Mouse (Mus musculus) stomach, postnatal 0 days (tissue): ENCODE data around the gene Zfp146. TPM values are rescaled to one million over a fixed set of nuclear protein-coding genes. Genes with fewer than 3 reads are reported as not detected.
"Not testable (repeated sequence)": the region's sequence is repeated elsewhere in the genome, so short reads cannot be mapped to it uniquely, and the experiment has no call there.

Source experiments
- ATAC-seq: fragments of 200-750 bp; cut with Nextera tagmentation; 2 replicates; pipeline ENCODE4 v1.8.0; 2017; ENCODE audit not compliant: low FRiP score, low TSS enrichment
- DNase-seq: peaks from one replicate; pipeline ENCODE4 v3.0.0-alpha.2; 2016; ENCODE audit warnings: low spot score
- H3K27ac ChIP-seq: fragments of 300-500 bp; sonication (generic); replicated peaks from 2 replicates; pipeline ENCODE4 v1.5.1; 2014; ENCODE audit warnings: mild to moderate bottlenecking, control low read depth
- H3K27me3 ChIP-seq: fragments of 300-500 bp; sonication (generic); 2 replicates; pipeline ENCODE4 v1.6.1; 2014; ENCODE audit warnings: low read length; ENCODE audit not compliant: control insufficient read depth, insufficient read depth
- H3K36me3 ChIP-seq: fragments of 300-500 bp; sonication (generic); 2 replicates; pipeline ENCODE4 v1.6.1; 2014; ENCODE audit warnings: low read length, mixed read lengths; ENCODE audit not compliant: control insufficient read depth, insufficient read depth
- H3K4me1 ChIP-seq: fragments of 300-500 bp; sonication (generic); replicated peaks from 2 replicates; pipeline ENCODE4 v1.6.1; 2014; ENCODE audit warnings: antibody characterized with exemption; ENCODE audit not compliant: control insufficient read depth, insufficient read depth
- H3K4me2 ChIP-seq: fragments of 300-500 bp; sonication (generic); replicated peaks from 2 replicates; pipeline ENCODE4 v1.6.1; 2014; ENCODE audit warnings: low read depth, mild to moderate bottlenecking, control low read depth, moderate library complexity
- H3K4me3 ChIP-seq: fragments of 300-500 bp; sonication (generic); 2 replicates; pipeline ENCODE4 v1.5.1; 2014; ENCODE audit warnings: low read depth, low read length, control low read depth
- H3K9ac ChIP-seq: fragments of 300-500 bp; sonication (generic); 2 replicates; pipeline ENCODE4 v1.6.1; 2014; ENCODE audit warnings: mild to moderate bottlenecking, low read length, control low read depth, mixed read lengths
- H3K9me3 ChIP-seq: fragments of 300-500 bp; sonication (generic); 2 replicates; pipeline ENCODE4 v1.6.1; 2016; ENCODE audit warnings: low read length; ENCODE audit not compliant: control insufficient read depth
- CTCF ChIP-seq: IDR thresholded peaks from 2 replicates; pipeline ENCODE4 v1.5.1; 2016; ENCODE audit warnings: antibody characterized with exemption, low read depth, mild to moderate bottlenecking, moderate library complexity
- EP300 ChIP-seq: optimal IDR thresholded peaks from 2 replicates; pipeline ENCODE3; 2016; ENCODE audit warnings: antibody characterized with exemption
- WGBS: fragments of 180-500 bp; shearing (Covaris S2); extraction: QIAGEN DNeasy Blood & Tissue Kit; methylation state at CpG from one replicate; pipeline ENCODE4 v1.1.7; 2014; 5-methylcytosine and 5-hydroxymethylcytosine counted together
- polyA plus RNA-seq: library from polyadenylated mRNA; unstranded; fragments of >200 nt; fragmentation: Nextera tagmentation; extraction: Ambion mirVana; gene quantifications from 2 replicates; pipeline ENCODE4 v1.2.1, GENCODE M21; 2015

Gene Zfp146
- polyA plus RNA-seq, 1 experiment from 2014 or later: 5.4 TPM

- Histone ChIP-seq H3K36me3 (peaks cover 13% of the 10 kb centered on the region; the same call in 1 of the 2 replicates), H3K27ac (no peak overlapping the region), H3K9ac (no peak overlapping the region), H3K27me3 (no peaks in the 10 kb centered on the region), H3K4me2 (no peak overlapping the region), H3K4me3 (no peak overlapping the region), H3K4me1 (no peaks in the 10 kb centered on the region), H3K9me3 (no peaks in the 10 kb centered on the region)
- no peak for TF ChIP-seq CTCF
- TF ChIP-seq EP300: no peak
- no peak for ATAC-seq
- WGBS: 91% methylated on average over 4 of the region's 4 CpGs
- DNase-seq: no peak
Measured at GRCm38 (mm10) chr7:30132396-30132795, 37.2 kb downstream of the Zfp146 start.

- Histone ChIP-seq H3K4me2 (no peak overlapping the region), H3K9ac (no peak overlapping the region), H3K4me3 (no peak overlapping the region), H3K27me3 (no peaks in the 10 kb centered on the region), H3K9me3 (no peaks in the 10 kb centered on the region), H3K36me3 (peaks cover 15% of the 10 kb centered on the region; the same call in 1 of the 2 replicates), H3K27ac (no peak overlapping the region), H3K4me1 (no peaks in the 10 kb centered on the region)
- 96% methylated on average over 8 of the region's 8 CpGs for WGBS
- no peak for TF ChIP-seq EP300
- no peak for TF ChIP-seq CTCF
- ATAC-seq (no peak), DNase-seq (no peak)
Measured at GRCm38 (mm10) chr7:30129900-30130299, 39.6 kb downstream of the Zfp146 start.

GRCm38 (mm10) chr7:30122188-30122530 lies 47.4 kb downstream of the Zfp146 start:
- Histone ChIP-seq H3K4me3 (peak overlapping the region; percentile 63), H3K4me1 (no peaks in the 10 kb centered on the region), H3K27ac (peak overlapping the region; percentile 61), H3K36me3 (no peaks in the 10 kb centered on the region), H3K9ac (peak overlapping the region; percentile 71), H3K4me2 (peak overlapping the region; percentile 64), H3K9me3 (no peaks in the 10 kb centered on the region), H3K27me3 (no peaks in the 10 kb centered on the region)
- ATAC-seq (peak; percentile 38; the same call in 1 of the 2 replicates), DNase-seq (no peak)
- 4% methylated on average over 15 of the region's 15 CpGs for WGBS
- no peak for TF ChIP-seq EP300
- TF ChIP-seq CTCF: no peak

DNA sequence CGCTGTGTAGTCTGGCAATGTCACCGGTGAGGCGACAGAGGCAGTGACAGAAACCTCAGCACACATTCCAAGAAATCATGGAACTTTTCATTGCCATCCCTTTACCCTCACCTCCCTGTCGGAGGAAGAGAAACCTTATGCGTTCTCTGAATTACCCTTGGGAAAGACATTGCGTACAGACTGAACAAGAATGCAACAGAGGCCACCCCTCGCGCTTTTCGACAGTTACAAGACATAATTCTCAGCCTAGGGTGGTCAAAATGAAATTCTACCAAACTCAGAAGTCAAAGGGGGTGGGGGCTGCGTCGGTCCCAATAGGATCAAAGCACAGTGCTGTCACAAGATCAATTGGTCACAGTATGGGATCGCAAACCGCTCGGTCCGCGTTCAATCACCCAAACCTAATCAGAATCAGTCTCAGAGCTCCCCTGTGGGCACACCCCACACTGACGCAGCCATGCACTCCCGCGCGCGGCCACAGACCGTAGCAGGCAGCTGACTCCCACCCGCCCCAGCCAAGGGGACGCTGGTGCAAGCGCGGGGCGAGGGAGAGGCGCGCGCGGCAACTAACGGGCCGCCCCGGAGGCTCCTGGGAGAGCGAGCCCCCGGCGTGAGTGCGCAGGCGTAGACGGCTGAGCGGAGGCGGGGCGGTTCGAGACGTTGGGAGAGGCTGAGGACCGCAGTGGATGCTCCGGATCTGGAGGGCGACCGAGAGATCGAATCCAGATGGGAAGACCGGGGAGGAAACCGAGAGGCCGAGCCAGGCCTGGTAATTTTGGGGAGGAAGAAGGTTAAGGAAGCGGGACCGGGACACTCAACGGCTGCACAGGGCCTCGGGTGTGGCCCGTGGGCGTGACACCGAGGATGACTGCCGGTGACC lies 48.0 kb downstream of the Zfp146 start, which contains the start of gene Zfp382:
Gene Zfp382, plus strand, starts transcription at position 635 of the 880 bp plus-strand sequence.
- Histone ChIP-seq H3K27me3 (no peaks in the 10 kb centered on the region), H3K36me3 (no peaks in the 10 kb centered on the region), H3K9ac (peak within 1 kb of the TSS; percentile 71), H3K4me1 (no peaks in the 10 kb centered on the region), H3K4me3 (peak within 1 kb of the TSS; percentile 63), H3K27ac (peak within 1 kb of the TSS; percentile 61), H3K4me2 (peak within 1 kb of the TSS; percentile 64), H3K9me3 (no peaks in the 10 kb centered on the region)
- TF ChIP-seq CTCF: peak; percentile 34
- TF ChIP-seq EP300: no peak
- ATAC-seq (peak; percentile 92), DNase-seq (peak; percentile 84)
- under 1% methylated on average over 61 of the region's 61 CpGs for WGBS

DNA sequence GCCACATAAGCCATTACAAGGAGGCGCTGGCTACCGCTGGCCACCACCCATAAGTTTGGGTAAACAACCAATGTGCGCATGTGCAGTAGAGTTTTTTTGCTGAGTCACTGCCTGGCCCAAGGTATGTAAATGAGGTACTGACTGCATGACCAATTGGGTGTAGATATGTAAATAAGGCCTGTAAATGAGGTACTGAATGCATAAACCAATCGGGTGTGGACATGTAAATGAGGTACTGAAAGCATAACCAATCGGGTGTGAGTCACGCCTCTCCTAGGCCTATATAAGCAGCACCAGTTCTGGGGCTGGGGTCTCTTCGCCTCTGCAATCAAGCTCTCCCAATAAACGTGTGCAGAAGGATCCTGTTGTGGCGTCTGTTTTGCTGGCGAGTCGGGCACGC lies 51.6 kb downstream of the Zfp146 start:
- not testable (repeated sequence) for ATAC-seq, H3K4me1 ChIP-seq, H3K36me3 ChIP-seq, H3K27me3 ChIP-seq, H3K4me2 ChIP-seq, DNase-seq, H3K9me3 ChIP-seq, H3K9ac ChIP-seq, H3K4me3 ChIP-seq, H3K27ac ChIP-seq
- 95% methylated on average over 12 of the region's 12 CpGs for WGBS

DNA sequence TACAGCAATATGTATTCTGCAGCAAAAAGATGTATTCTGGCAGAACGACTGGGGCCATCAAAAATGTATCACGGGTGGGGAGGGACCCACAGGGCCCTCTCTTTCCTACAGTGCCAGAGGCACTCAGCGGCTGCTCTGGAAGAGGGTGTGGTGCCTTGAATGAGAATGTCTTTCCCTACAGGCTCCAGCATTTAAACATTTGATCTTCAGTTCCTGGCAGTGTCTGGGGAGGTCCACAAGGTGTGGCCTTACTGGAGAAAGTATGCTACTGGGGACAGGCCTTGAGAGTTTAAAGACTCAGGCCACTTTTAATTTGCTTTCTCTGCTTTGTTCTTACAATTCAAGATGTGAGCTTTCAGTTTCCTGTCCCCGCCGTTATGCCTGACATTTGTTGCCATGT lies 53.5 kb downstream of the Zfp146 start:
- 0 out of 2 replicates have a peak, but pooled peaks cover 2% of the 10 kb centered on the region for H3K9me3 ChIP-seq
- H3K27me3 ChIP-seq: no peaks in the 10 kb centered on the region
- DNase-seq: no peak
- H3K36me3 ChIP-seq: no peaks in the 10 kb centered on the region
- no peaks in the 10 kb centered on the region for H3K4me1 ChIP-seq
- no peak for ATAC-seq
- H3K9ac ChIP-seq: no peak overlapping the region
- no peak overlapping the region for H3K4me2 ChIP-seq
- H3K4me3 ChIP-seq: no peak overlapping the region
- no peak overlapping the region for H3K27ac ChIP-seq
- 86% methylated on average over 5 of the region's 5 CpGs for WGBS
- TF ChIP-seq EP300 (no peak), CTCF (no peak)

Other genes with a start within 250 kb of the Zfp146 start
- 2.8 and 3.1 TPM in 2 replicates for gene Zfp74, start 215.7 kb downstream of the Zfp146 start, polyA plus RNA-seq
- 3.7 and 5.3 TPM in 2 replicates for gene Zfp568, start 185.8 kb downstream of the Zfp146 start, polyA plus RNA-seq
- gene Zfp14, start 118.4 kb downstream of the Zfp146 start, polyA plus RNA-seq: 1.6 and 1.8 TPM in 2 replicates
- 1.9 and 2.1 TPM in 2 replicates for gene Zfp82, start 96.8 kb downstream of the Zfp146 start, polyA plus RNA-seq
- gene Gm26920, start 79.3 kb downstream of the Zfp146 start, polyA plus RNA-seq: 0.36 and 0.38 TPM in 2 replicates
- 3.4 and 3.8 TPM in 2 replicates for gene Zfp566, start 79.2 kb downstream of the Zfp146 start, polyA plus RNA-seq
- 44.6 and 44.8 TPM in 2 replicates for gene Zfp260, start 75.0 kb downstream of the Zfp146 start, polyA plus RNA-seq
- 2.4 and 3.0 TPM in 2 replicates for gene Zfp382, start 47.8 kb downstream of the Zfp146 start, polyA plus RNA-seq
- 38.8 and 40.7 TPM in 2 replicates for gene Cox7a1, start 14.4 kb upstream of the Zfp146 start, polyA plus RNA-seq
- 94.5 and 96.8 TPM in 2 replicates for gene Capns1, start 29.1 kb upstream of the Zfp146 start, polyA plus RNA-seq
- gene Polr2i, start 62.2 kb upstream of the Zfp146 start, polyA plus RNA-seq: 98.2 and 106 TPM in 2 replicates
- 149 and 153 TPM in 2 replicates for gene Tbcb, start 62.5 kb upstream of the Zfp146 start, polyA plus RNA-seq
- not detected in 2 replicates for gene Ovol3, start 66.0 kb upstream of the Zfp146 start, polyA plus RNA-seq
- gene Thap8, start 110.3 kb upstream of the Zfp146 start, polyA plus RNA-seq: 0.38 and 0.44 TPM in 2 replicates
- gene Wdr62, start 110.7 kb upstream of the Zfp146 start, polyA plus RNA-seq: 2.4 TPM in 2 replicates
- 9.6 and 10.2 TPM in 2 replicates for gene Clip3, start 122.0 kb upstream of the Zfp146 start, polyA plus RNA-seq
- gene Alkbh6, start 139.0 kb upstream of the Zfp146 start, polyA plus RNA-seq: 55.4 and 58.8 TPM in 2 replicates
- gene Syne4, start 145.1 kb upstream of the Zfp146 start, polyA plus RNA-seq: 13.5 and 14.2 TPM in 2 replicates
- not detected in 2 replicates for gene E130208F15Rik, start 152.0 kb upstream of the Zfp146 start, polyA plus RNA-seq
- 19.1 and 20.2 TPM in 2 replicates for gene Sdhaf1, start 154.1 kb upstream of the Zfp146 start, polyA plus RNA-seq
- 2.9 and 3.3 TPM in 2 replicates for gene Lrfn3, start 193.0 kb upstream of the Zfp146 start, polyA plus RNA-seq
- 66.6 and 71.0 TPM in 2 replicates for gene Tyrobp, start 244.0 kb upstream of the Zfp146 start, polyA plus RNA-seq